21 mouse cellular contexts compared by ENCODE assay signal in the genomic region with DNA sequence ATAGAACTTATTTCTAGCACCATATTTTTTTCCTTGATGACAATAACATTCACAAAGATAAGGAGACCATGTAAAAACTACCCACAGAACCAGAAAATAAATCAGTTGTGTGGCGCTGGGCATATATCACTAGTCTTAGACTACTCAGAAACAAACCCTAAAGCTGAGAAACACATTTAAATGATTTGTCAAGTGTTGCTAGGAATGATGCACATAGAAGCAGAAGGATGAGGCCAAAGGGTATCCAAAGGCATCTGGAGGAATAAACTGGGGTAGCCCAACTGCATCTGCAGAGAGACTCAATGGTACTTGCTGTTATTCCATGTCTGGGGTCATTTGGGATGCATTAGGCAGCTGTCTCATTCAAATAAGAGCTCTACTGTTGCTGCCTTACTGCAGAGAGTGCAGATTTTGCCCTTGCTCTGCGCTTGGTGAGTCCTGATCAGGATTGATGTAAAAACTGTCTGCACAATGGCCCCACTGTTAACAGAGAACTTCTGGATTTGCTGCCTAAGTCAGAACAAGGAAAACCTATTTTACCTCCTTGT.
DNase-seq lines count a peak whose midpoint lies in the region; ATAC-seq lines count a peak whose summit lies in the region.
"Had no signal": no experiment of that assay in that cellular context is flagged by ENCODE, and none has a peak within 500 bp of the region (broad histone marks: within the 10 kb centered on the region; RNA-seq: fewer than 3 reads in every experiment).

No protein-coding gene starts in this region.

- H3K27ac ChIP-seq in hindbrain, embryonic 11.5 days (ENCODE audit: low read depth, low read length): no peak overlapping the region
- no peak overlapping the region for H3K27ac ChIP-seq in hindbrain, embryonic 12.5 days
- H3K27ac ChIP-seq in embryonic facial prominence, embryonic 11.5 days (replicated peaks; ENCODE audit: low read depth, low read length): no peak overlapping the region
- H3K27ac ChIP-seq: heart, embryonic 10.5 days; liver, embryonic 13.5 days had no signal

- peak; percentile 3 for DNase-seq in hindbrain, embryonic 11.5 days (ENCODE audit: low spot score)
- peak; percentile 2 to 18 for DNase-seq in layer of hippocampus, postnatal 14 days (ENCODE audit: low spot score in 2 of 2)
- no peak for DNase-seq in layer of hippocampus, adult 18-20 months (ENCODE audit: low spot score in 2 of 2)
- peak; percentile 27 for DNase-seq in brain, adult 2 months (ENCODE audit: low read depth, low spot score)
- DNase-seq in embryonic facial prominence, embryonic 11.5 days (ENCODE audit: low spot score): peak; percentile 6
- DNase-seq in spleen, postnatal 10 days (ENCODE audit: low spot score in 2 of 2): no peak
- DNase-seq in right cerebral cortex, postnatal 14 days: no peak
- DNase-seq: adrenal gland, adult 8-10 months; cerebellum, adult 11-12 months; cerebellum, postnatal 25 days; gastrocnemius, postnatal 36 days; heart, postnatal 14 days; kidney, postnatal 25 days; layer of hippocampus, postnatal 36 days; liver, embryonic 13.5 days; right cerebral cortex, postnatal 25 days; thymus, postnatal 4 days had no signal

- H3K27me3 ChIP-seq in hindbrain, embryonic 11.5 days (ENCODE audit: control insufficient read depth, insufficient read depth, low read length): no peaks in the 10 kb centered on the region
- H3K27me3 ChIP-seq in hindbrain, embryonic 12.5 days: no peaks in the 10 kb centered on the region
- no peaks in the 10 kb centered on the region for H3K27me3 ChIP-seq in embryonic facial prominence, embryonic 11.5 days (ENCODE audit: control insufficient read depth, insufficient read depth, low read length)
- H3K27me3 ChIP-seq: CH12.LX; liver, embryonic 13.5 days had no signal

- H3K9me3 ChIP-seq in hindbrain, embryonic 11.5 days (ENCODE audit: control insufficient read depth, low read length): no peaks in the 10 kb centered on the region
- no peaks in the 10 kb centered on the region for H3K9me3 ChIP-seq in hindbrain, embryonic 12.5 days (replicated peaks)
- H3K9me3 ChIP-seq in embryonic facial prominence, embryonic 11.5 days (replicated peaks; ENCODE audit: control insufficient read depth, low read length): no peaks in the 10 kb centered on the region
- H3K9me3 ChIP-seq: heart, embryonic 10.5 days; liver, embryonic 13.5 days had no signal

- 88% methylated on average over 2 of the region's 2 CpGs for WGBS in hindbrain, embryonic 11.5 days
- 81% methylated on average over 2 of the region's 2 CpGs for WGBS in hindbrain, embryonic 12.5 days
- WGBS in embryonic facial prominence, embryonic 11.5 days: 57% methylated on average over 2 of the region's 2 CpGs

- no peak overlapping the region for H3K4me3 ChIP-seq in hindbrain, embryonic 11.5 days (ENCODE audit: low read depth, low read length)
- H3K4me3 ChIP-seq in hindbrain, embryonic 12.5 days: no peak overlapping the region
- H3K4me3 ChIP-seq in embryonic facial prominence, embryonic 11.5 days (ENCODE audit: low read depth, low read length): no peak overlapping the region
- H3K4me3 ChIP-seq: heart, embryonic 10.5 days; liver, embryonic 13.5 days had no signal

- no peaks in the 10 kb centered on the region for H3K36me3 ChIP-seq in hindbrain, embryonic 11.5 days (ENCODE audit: control insufficient read depth, insufficient read depth, low read length)
- no peaks in the 10 kb centered on the region for H3K36me3 ChIP-seq in hindbrain, embryonic 12.5 days
- no peaks in the 10 kb centered on the region for H3K36me3 ChIP-seq in embryonic facial prominence, embryonic 11.5 days (replicated peaks; ENCODE audit: control insufficient read depth, insufficient read depth, low read depth, low read length)
- H3K36me3 ChIP-seq: heart, embryonic 10.5 days; liver, embryonic 13.5 days had no signal

- H3K4me2 ChIP-seq in hindbrain, embryonic 11.5 days (replicated peaks; ENCODE audit: low read depth, low read length): no peak overlapping the region
- no peak overlapping the region for H3K4me2 ChIP-seq in hindbrain, embryonic 12.5 days (replicated peaks)
- H3K4me2 ChIP-seq in embryonic facial prominence, embryonic 11.5 days (ENCODE audit: low read depth, low read length): no peak overlapping the region
- H3K4me2 ChIP-seq: liver, embryonic 13.5 days had no signal

- H3K9ac ChIP-seq in hindbrain, embryonic 11.5 days (ENCODE audit: low read depth, low read length): no peak overlapping the region
- H3K9ac ChIP-seq in hindbrain, embryonic 12.5 days: no peak overlapping the region
- no peak overlapping the region for H3K9ac ChIP-seq in embryonic facial prominence, embryonic 11.5 days (replicated peaks; ENCODE audit: low read length)
- H3K9ac ChIP-seq: liver, embryonic 13.5 days had no signal

- no peak for ATAC-seq in hindbrain, embryonic 11.5 days (ENCODE audit: low FRiP score)
- no peak for ATAC-seq in hindbrain, embryonic 12.5 days (ENCODE audit: low FRiP score)
- no peak for ATAC-seq in embryonic facial prominence, embryonic 11.5 days (replicated peaks; ENCODE audit: insufficient number of reproducible peaks, low FRiP score, low TSS enrichment, low read depth)
- ATAC-seq: inflammation-experienced regulatory T-cells, adult 6 months had no signal

- no peaks in the 10 kb centered on the region for H3K4me1 ChIP-seq in hindbrain, embryonic 11.5 days (replicated peaks; ENCODE audit: control insufficient read depth, insufficient read depth, low read length)
- H3K4me1 ChIP-seq in hindbrain, embryonic 12.5 days: no peaks in the 10 kb centered on the region
- H3K4me1 ChIP-seq in embryonic facial prominence, embryonic 11.5 days (ENCODE audit: control insufficient read depth, insufficient read depth, low read length): no peaks in the 10 kb centered on the region
- H3K4me1 ChIP-seq: heart, embryonic 10.5 days; liver, embryonic 13.5 days had no signal

Comparison
In these comparisons a context has a peak if more than half of its experiments do, and no peak if none do; other contexts are left out.
1. DNase-seq: peak in hindbrain, embryonic 11.5 days (single experiment), layer of hippocampus, postnatal 14 days (2 of 2), brain, adult 2 months (single experiment) and embryonic facial prominence, embryonic 11.5 days (single experiment); none in layer of hippocampus, adult 18-20 months (0 of 2), spleen, postnatal 10 days (0 of 2) and right cerebral cortex, postnatal 14 days (single experiment).